Mouse (Mus musculus) heart, postnatal 0 days (tissue): ENCODE measurements around the gene Ccdc141.

Experiments used
- CTCF ChIP-seq: IDR thresholded peaks from 2 replicates; pipeline ENCODE4 v1.5.1; 2016; ENCODE audit warnings: antibody characterized with exemption, control low read depth, low read depth
- EP300 ChIP-seq: IDR thresholded peaks from 2 replicates; pipeline ENCODE4 v1.6.1; 2016; ENCODE audit warnings: antibody characterized with exemption, low read depth

GRCm38 (mm10) chr2:77169916-77170632 is 362 bp downstream of the Ccdc141 start:
- TF ChIP-seq CTCF = no peak
- no peak for TF ChIP-seq EP300
